Mouse (Mus musculus) cerebellum, adult 2 months (tissue): ENCODE measurements around the gene Kel.

Experiments
- CTCF ChIP-seq: fragments of 200-500 bp; IDR thresholded peaks from 2 replicates; pipeline ENCODE4 v1.5.1; 2011; ENCODE audit warnings: low read depth, mild to moderate bottlenecking, control low read depth, low read length, moderate library complexity, borderline replicate concordance; ENCODE audit not compliant: insufficient read depth
- POLR2A ChIP-seq: fragments of 200-500 bp; IDR thresholded peaks from 2 replicates; pipeline ENCODE4 v1.6.1; 2011; ENCODE audit warnings: low read length, control low read depth, borderline replicate concordance; ENCODE audit not compliant: insufficient read depth

DNA sequence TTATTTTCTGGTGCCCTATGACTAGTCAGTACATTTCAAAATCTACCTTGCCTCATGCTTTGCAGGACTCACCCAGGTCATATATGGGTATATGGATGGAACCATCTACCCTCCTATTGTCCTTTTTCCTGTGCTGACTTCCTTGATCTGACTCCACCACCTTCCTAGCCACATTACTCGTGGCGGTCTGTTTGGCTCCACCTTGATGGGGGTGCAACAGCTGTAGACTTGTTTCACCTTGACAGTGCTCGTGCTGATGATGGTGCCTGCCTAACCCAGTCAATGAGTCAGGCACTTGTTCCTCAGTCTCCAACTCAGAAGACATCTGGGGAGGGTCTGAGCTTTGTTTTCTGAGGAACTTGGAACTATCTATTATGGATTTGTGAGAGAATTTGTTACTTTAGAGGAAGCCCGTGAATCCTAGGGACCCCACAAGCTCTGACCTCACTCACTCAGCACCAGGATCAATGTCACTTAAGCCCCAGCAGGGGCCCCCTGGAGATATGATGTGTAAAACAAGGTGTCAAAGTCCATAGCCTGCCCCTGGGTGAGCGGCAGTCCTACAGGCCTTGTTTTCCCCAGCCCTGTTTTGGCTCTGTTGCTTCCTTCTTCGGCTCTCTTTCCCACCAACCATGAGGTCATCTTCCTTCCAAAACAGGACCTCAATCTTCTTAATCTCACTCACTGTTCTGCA lies 62.8 kb downstream of the Kel start:
- no peak for TF ChIP-seq CTCF
- TF ChIP-seq POLR2A, result no peak
